Mouse (Mus musculus) spleen, adult 2 months (tissue): Measurements from ENCODE around the gene Epha8.

ENCODE experiments used
- CTCF ChIP-seq: fragments of 200-500 bp; IDR thresholded peaks from 2 replicates; pipeline ENCODE4 v1.5.1; 2011; ENCODE audit warnings: mild to moderate bottlenecking, inconsistent platforms; ENCODE audit not compliant: insufficient read depth, insufficient read length, insufficient replicate concordance; ENCODE audit errors: extremely low read depth
- POLR2A ChIP-seq: fragments of 200-500 bp; IDR thresholded peaks from 2 replicates; pipeline ENCODE4 v1.6.1; 2011; ENCODE audit warnings: low read depth, low read length, inconsistent platforms

GRCm38 (mm10) chr4:136895861-136896260, 60.8 kb downstream of the Epha8 start:
- no peak for TF ChIP-seq CTCF
- no peak for TF ChIP-seq POLR2A
